Mouse (Mus musculus): ENCODE measurements around the gene Tubb1. TPM values are rescaled to one million over a fixed set of nuclear protein-coding genes. Genes with fewer than 3 reads are reported as not detected.

The Tubb1 gene
- 0.14 TPM in 1 of 2 replicates, not detected in the other for polyA plus RNA-seq (2012; rRNA removed)

DNA sequence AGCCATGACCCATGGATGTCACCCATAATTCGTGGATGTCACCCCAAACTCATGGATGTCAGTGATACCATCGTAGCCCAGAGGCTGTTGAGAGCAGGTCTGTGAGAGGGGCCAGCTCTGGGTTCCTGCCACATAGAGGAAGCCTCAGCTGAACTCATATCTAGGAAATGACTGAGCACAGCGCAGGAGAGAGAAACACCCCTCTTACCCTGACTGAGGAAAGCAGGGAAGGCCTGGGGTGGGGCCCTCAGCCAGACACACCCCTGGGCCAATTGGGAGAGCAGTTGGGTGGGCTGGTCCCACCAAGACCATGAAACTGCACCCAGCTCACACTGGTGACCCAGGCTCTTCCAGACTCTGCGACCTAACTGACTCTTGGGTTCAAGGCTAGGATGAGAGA is at the start of gene Tubb1:
Gene Tubb1 (plus strand): TSS at position 343 of the 400 bp plus-strand sequence.
- Histone ChIP-seq H3K27ac (ENCODE audit: control insufficient read depth, insufficient read depth, low read depth, low read length) (no peak within 1 kb of the TSS), H3K4me1 (ENCODE audit: control insufficient read depth, insufficient read depth, low read length) (no peaks in the 10 kb centered on the region), H3K36me3 (ENCODE audit: control insufficient read depth, insufficient read depth, low read length) (no peaks in the 10 kb centered on the region), H3K27me3 (ENCODE audit: control insufficient read depth, insufficient read depth, low read length) (no peaks in the 10 kb centered on the region), H3K4me3 (ENCODE audit: control insufficient read depth, low read depth, low read length) (no peak within 1 kb of the TSS)
- no peak for TF ChIP-seq CTCF (IDR thresholded peaks at IDR 0.05; ENCODE audit: control insufficient read depth, insufficient read depth, insufficient replicate concordance, low read depth, low read length)
- TF ChIP-seq POLR2A (IDR thresholded peaks at IDR 0.05; ENCODE audit: control insufficient read depth, low read depth, low read length) = no peak

DNA sequence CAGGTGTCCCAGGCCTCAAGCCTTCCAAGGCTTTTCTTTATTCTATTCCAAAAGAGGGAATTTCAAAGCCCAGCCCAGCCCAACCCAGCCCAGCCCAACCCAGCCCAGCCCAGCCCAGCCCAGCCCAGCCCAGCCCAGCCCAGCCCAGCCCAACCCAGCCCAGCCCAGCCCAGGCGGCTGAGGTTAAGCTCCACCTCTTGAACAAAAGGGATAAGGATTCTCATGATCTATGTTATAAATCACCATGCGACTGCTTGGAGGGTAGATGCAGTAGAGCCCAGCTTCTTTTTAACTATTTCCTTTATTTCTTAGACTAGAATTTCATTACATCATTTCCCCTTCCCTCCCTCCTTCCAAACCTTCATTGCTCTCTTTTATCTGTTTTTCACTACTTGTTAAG is 40.3 kb upstream of the Tubb1 start:
- no peak for TF ChIP-seq CTCF (IDR thresholded peaks at IDR 0.05; ENCODE audit: control insufficient read depth, insufficient read depth, insufficient replicate concordance, low read depth, low read length)
- no peak for TF ChIP-seq POLR2A (IDR thresholded peaks at IDR 0.05; ENCODE audit: control insufficient read depth, low read depth, low read length)
- H3K27ac ChIP-seq (ENCODE audit: control insufficient read depth, insufficient read depth, low read depth, low read length) = no peak overlapping the region

DNA sequence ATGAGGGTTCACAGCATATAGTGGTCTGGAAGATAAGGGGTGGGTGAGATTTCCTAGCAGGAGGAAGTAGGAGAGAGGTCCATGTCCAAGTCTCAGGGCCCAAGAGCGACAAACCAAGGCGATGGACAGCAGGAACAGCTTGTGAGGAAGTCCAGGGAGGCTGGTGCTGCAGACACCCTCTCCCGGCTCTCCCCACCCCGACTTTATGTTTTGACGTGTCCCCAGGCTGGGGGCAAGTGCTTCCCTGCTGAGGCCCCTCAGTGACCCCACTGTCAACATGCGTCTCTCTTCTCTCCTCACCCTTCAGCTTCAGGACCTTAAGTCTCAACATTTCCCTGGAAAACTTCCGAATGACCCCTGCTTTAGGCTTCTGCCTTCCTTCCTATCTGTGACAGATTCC is 37.4 kb upstream of the Tubb1 start:
- Histone ChIP-seq H3K4me3 (ENCODE audit: control insufficient read depth, low read depth, low read length) (no peak overlapping the region), H3K27ac (ENCODE audit: control insufficient read depth, insufficient read depth, low read depth, low read length) (no peak overlapping the region), H3K36me3 (ENCODE audit: control insufficient read depth, insufficient read depth, low read length) (no peaks in the 10 kb centered on the region), H3K4me1 (ENCODE audit: control insufficient read depth, insufficient read depth, low read length) (peaks cover 8% of the 10 kb centered on the region), H3K27me3 (ENCODE audit: control insufficient read depth, insufficient read depth, low read length) (no peaks in the 10 kb centered on the region)
- no peak for TF ChIP-seq POLR2A (IDR thresholded peaks at IDR 0.05; ENCODE audit: control insufficient read depth, low read depth, low read length)
- no peak for TF ChIP-seq CTCF (IDR thresholded peaks at IDR 0.05; ENCODE audit: control insufficient read depth, insufficient read depth, insufficient replicate concordance, low read depth, low read length)

More for the DNA sequence above, 40.3 kb upstream of the Tubb1 start:
- no peaks in the 10 kb centered on the region for H3K27me3 ChIP-seq (ENCODE audit: control insufficient read depth, insufficient read depth, low read length)
- no peaks in the 10 kb centered on the region for H3K4me1 ChIP-seq (ENCODE audit: control insufficient read depth, insufficient read depth, low read length)
- H3K4me3 ChIP-seq (ENCODE audit: control insufficient read depth, low read depth, low read length) = no peak overlapping the region
- H3K36me3 ChIP-seq (ENCODE audit: control insufficient read depth, insufficient read depth, low read length) = no peaks in the 10 kb centered on the region

DNA sequence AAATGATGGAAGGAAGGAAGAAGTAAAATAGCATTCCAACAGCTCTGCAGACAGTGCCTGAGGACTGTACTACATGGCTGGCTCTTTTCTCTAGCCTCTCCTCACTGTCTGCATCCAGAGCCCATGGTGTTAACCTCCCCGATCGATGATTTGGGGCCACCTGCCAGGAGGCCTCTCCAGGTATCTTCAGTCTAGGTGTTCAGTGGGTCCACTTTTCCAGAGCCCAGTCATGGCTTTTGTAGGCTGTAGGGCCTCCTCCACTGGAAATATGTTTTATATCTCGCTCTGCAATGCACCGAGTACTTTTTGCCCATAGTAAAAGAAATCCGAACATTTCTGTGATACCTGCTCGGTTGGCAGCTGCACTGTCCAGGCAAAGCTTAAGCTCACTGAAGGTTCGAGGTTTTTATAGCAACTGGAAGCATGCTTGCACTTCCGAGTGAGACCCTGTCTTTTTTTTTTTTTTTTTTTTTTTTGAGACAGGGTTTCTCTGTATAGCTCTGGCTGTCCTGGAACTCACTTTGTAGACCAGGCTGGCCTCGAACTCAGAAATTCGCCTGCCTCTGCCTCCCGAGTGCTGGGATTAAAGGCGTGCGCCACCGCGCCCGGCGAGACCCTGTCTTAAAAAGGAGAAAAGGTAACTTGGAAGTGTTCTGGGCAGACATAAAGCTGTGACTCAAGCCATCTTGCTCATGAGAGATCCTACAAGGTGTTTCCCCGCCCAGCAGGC is 35.3 kb upstream of the Tubb1 start:
- no peak for TF ChIP-seq CTCF (IDR thresholded peaks at IDR 0.05; ENCODE audit: control insufficient read depth, insufficient read depth, insufficient replicate concordance, low read depth, low read length)
- TF ChIP-seq POLR2A (IDR thresholded peaks at IDR 0.05; ENCODE audit: control insufficient read depth, low read depth, low read length) = no peak
- H3K27ac ChIP-seq (ENCODE audit: control insufficient read depth, insufficient read depth, low read depth, low read length) = no peak overlapping the region
- H3K4me1 ChIP-seq (ENCODE audit: control insufficient read depth, insufficient read depth, low read length) = peaks cover 8% of the 10 kb centered on the region
- H3K4me3 ChIP-seq (ENCODE audit: control insufficient read depth, low read depth, low read length) = peak overlapping the region; percentile 99
- H3K27me3 ChIP-seq (ENCODE audit: control insufficient read depth, insufficient read depth, low read length) = no peaks in the 10 kb centered on the region
- no peaks in the 10 kb centered on the region for H3K36me3 ChIP-seq (ENCODE audit: control insufficient read depth, insufficient read depth, low read length)

DNA sequence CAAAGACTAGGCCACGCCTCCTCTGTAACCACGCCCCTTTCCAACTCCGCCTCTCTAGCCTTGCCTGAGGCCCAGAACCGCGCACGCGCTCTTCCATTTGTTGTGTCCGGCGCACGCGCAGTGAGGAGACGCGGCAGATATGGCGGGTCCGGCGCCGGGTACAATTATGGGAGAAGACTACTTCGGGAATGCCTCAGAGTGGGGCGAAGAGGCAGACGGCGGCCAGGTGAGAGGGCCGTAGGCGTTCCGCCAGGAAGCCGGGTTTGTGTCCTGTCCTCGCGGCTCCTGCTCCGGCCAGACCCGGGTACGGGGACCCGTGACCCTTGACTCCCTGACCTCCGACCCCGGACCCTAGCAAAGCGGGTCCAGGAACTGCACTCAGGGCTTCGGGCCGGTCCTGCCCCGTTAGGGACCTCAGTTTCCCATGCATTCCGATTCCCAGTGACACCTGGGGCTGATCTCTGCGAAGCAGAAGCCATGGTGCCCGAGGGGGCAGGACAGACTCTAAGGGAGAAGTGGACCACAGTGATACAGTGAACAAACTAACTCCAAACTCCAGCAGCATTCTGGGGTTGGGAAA is 34.7 kb upstream of the Tubb1 start, which contains the start of gene Nelfcd:
Gene Nelfcd (plus strand): TSS at position 74 of the 580 bp plus-strand sequence.
- Histone ChIP-seq H3K36me3 (ENCODE audit: control insufficient read depth, insufficient read depth, low read length) (no peaks in the 10 kb centered on the region), H3K27me3 (ENCODE audit: control insufficient read depth, insufficient read depth, low read length) (no peaks in the 10 kb centered on the region), H3K27ac (ENCODE audit: control insufficient read depth, insufficient read depth, low read depth, low read length) (peak within 1 kb of the TSS; percentile 84), H3K4me3 (ENCODE audit: control insufficient read depth, low read depth, low read length) (peak within 1 kb of the TSS; percentile 99), H3K4me1 (ENCODE audit: control insufficient read depth, insufficient read depth, low read length) (peaks cover 8% of the 10 kb centered on the region)
- TF ChIP-seq CTCF (IDR thresholded peaks at IDR 0.05; ENCODE audit: control insufficient read depth, insufficient read depth, insufficient replicate concordance, low read depth, low read length) (no peak), POLR2A (IDR thresholded peaks at IDR 0.05; ENCODE audit: control insufficient read depth, low read depth, low read length) (peak; percentile 48)

DNA sequence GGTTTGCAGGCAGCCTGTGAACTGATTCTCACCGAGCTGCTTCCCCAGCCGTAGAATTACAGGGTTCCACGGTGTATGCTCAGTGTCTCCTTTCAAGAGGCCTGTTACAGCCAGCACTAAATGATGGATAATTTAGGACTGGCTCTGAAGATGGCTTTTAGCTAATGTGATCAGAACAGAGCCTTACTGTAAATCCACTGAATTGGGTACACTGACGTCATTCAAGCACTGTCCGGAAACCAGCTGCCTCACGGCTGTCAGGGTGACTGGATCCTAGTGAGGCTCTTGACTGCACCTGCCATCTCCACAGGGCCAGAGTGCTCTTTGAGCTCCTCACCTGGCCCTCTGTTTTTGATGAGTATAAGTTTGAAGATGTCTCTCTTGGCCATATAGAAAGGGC is 29.4 kb upstream of the Tubb1 start:
- Histone ChIP-seq H3K4me3 (ENCODE audit: control insufficient read depth, low read depth, low read length) (no peak overlapping the region), H3K36me3 (ENCODE audit: control insufficient read depth, insufficient read depth, low read length) (no peaks in the 10 kb centered on the region; the same call in none of the 2 replicates)
- TF ChIP-seq CTCF (IDR thresholded peaks at IDR 0.05; ENCODE audit: control insufficient read depth, insufficient read depth, insufficient replicate concordance, low read depth, low read length) = no peak
- no peak for TF ChIP-seq POLR2A (IDR thresholded peaks at IDR 0.05; ENCODE audit: control insufficient read depth, low read depth, low read length)

DNA sequence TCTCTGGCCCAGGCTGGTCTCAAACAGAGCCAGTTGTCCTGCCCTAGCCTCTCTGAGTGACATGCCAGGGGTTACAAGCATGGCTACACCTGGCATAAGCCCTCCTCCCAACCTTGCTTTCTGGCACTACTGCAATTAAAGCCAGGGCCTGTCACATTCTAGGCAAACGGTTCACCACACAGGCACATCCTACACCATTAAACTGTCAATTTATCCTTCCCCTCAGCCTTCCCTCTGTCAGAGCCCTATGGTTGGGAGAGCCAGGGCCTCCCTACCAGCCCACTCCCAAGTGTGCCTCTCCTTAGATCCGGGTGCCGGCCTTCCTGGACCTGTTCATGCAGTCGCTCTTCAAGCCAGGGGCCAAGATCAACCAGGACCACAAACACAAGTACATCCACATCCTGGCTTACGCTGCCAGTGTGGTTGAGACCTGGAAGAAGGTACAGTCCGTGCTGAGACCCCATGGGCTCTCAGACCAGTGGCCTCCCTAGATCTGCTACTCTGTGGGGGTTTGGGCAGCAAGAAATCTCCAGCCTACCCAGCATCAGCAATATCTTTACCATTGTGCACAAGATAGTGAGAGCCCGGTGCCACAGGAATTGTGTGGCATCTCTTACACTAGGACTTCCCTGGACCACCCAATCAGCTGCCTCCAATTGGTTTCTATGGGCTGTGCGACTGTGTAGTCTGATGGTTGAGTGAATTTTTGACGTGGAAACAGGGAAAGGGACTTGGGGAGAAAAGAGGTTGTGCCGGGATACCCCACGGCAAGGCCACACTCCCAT is 26.0 kb upstream of the Tubb1 start:
- no peak overlapping the region for H3K27ac ChIP-seq (ENCODE audit: control insufficient read depth, insufficient read depth, low read depth, low read length)
- H3K36me3 ChIP-seq (ENCODE audit: control insufficient read depth, insufficient read depth, low read length) = peaks cover 3% of the 10 kb centered on the region
- no peaks in the 10 kb centered on the region for H3K27me3 ChIP-seq (ENCODE audit: control insufficient read depth, insufficient read depth, low read length)
- TF ChIP-seq CTCF (IDR thresholded peaks at IDR 0.05; ENCODE audit: control insufficient read depth, insufficient read depth, insufficient replicate concordance, low read depth, low read length) = no peak
- H3K4me1 ChIP-seq (ENCODE audit: control insufficient read depth, insufficient read depth, low read length) = no peaks in the 10 kb centered on the region
- no peak overlapping the region for H3K4me3 ChIP-seq (ENCODE audit: control insufficient read depth, low read depth, low read length)

More for the DNA sequence above, 29.4 kb upstream of the Tubb1 start:
- Histone ChIP-seq H3K27me3 (ENCODE audit: control insufficient read depth, insufficient read depth, low read length) (no peaks in the 10 kb centered on the region), H3K27ac (ENCODE audit: control insufficient read depth, insufficient read depth, low read depth, low read length) (no peak overlapping the region), H3K4me1 (ENCODE audit: control insufficient read depth, insufficient read depth, low read length) (peaks cover 3% of the 10 kb centered on the region)
